Mouse (Mus musculus): ENCODE measurements around the gene Nudt15. TPM values are rescaled to one million over a fixed set of nuclear protein-coding genes. Genes with fewer than 3 reads are reported as not detected.
A peak's percentile ranks its signal among the peaks of the same experiment; 100 is the strongest.

Nudt15 gene
- polyA plus RNA-seq, 1 experiment from 2014 or later: 4.5 TPM

DNA sequence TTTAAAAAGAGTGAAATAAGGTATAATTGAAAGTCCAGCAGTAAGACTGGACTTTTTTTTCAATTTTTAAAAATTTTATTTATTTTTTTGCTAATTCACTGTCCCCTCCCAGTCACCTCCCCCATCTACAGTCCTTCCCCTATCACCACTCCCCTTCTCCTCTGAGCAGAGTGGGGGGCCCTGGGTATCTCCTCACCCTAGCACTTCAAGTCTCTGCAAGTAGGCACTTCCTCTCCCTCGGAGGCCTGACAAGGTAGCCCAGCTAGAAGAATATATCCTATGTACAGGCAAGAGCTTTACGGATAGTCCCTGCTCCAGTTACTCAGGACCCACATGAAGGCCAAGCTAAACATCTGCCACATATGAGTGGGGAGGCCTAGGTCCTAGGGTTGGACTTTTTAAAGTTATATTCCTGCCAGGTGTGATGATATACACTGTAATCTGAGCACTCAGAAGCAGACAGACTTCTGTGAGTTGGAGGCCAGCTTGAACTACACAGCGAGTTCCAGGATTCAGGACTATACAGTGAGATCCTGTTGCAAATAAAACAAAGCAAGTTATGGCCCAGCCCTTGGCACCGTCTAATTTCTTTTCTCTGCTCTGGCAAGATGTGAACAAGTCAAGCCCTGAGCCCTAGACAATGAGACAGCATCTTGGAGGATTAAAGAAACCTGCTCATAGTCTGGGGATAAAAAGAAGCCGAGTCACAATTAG lies 64.4 kb downstream of the Nudt15 start:
- no peak overlapping the region for H3K4me2 ChIP-seq
- WGBS: 70% methylated on average over 5 of the region's 5 CpGs
- ATAC-seq (ENCODE audit: extremely low read depth, insufficient number of reproducible peaks, low FRiP score, low TSS enrichment): no peak
- H3K4me1 ChIP-seq: peaks cover 19% of the 10 kb centered on the region; the same call in 1 of the 2 replicates
- H3K9ac ChIP-seq: no peak overlapping the region
- no peaks in the 10 kb centered on the region for H3K9me3 ChIP-seq
- H3K27me3 ChIP-seq (replicated peaks): no peaks in the 10 kb centered on the region
- no peaks in the 10 kb centered on the region for H3K36me3 ChIP-seq
- H3K4me3 ChIP-seq: no peak overlapping the region
- H3K27ac ChIP-seq (replicated peaks): no peak overlapping the region

DNA sequence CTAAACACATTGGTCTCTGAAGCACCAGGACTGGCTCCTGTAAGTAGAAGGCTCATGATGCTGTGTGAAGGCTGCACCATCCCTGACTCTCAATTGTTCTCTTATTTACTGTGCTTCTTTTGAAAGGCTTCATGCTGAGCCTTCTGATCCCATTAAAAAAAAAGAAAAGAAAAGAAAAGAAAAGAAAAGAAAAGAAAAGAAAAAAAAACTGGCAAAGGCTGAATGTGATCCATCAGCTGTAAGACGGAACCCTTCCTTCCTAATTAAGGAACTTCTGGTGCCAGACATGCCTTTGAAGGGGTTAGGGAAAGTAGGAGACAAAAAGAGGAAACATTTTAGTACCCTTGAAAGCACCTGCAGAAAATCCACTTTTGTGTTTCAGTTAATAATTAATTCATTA lies 68.3 kb downstream of the Nudt15 start:
- Histone ChIP-seq H3K27me3 (replicated peaks) (no peaks in the 10 kb centered on the region), H3K4me2 (no peak overlapping the region), H3K4me1 (peaks cover 24% of the 10 kb centered on the region), H3K27ac (replicated peaks) (no peak overlapping the region), H3K9me3 (no peaks in the 10 kb centered on the region), H3K9ac (no peak overlapping the region), H3K36me3 (no peaks in the 10 kb centered on the region), H3K4me3 (no peak overlapping the region)
- no peak for ATAC-seq (ENCODE audit: extremely low read depth, insufficient number of reproducible peaks, low FRiP score, low TSS enrichment)
- WGBS: 65% methylated on average over 1 of the region's 1 CpGs

DNA sequence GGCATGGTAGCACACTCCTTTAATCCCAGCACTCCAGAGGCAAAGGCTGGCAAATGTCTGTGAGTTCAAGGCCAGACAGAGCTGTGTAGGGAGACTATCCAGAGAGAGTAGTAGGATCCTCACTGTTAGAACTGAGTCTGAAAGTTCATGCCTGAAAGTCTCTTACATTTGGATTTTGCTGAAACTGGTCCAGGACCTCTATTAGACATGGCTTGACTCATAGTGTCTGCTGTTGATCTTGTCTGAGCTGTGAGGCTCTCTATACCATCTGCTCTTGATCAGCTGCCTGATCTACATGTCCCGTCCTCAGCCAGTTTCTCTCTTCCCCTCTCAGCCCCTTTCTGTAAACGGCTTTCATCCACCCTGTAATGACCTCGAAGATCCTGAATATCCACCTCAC lies 69.7 kb downstream of the Nudt15 start:
- ATAC-seq (ENCODE audit: extremely low read depth, insufficient number of reproducible peaks, low FRiP score, low TSS enrichment): no peak
- H3K36me3 ChIP-seq: no peaks in the 10 kb centered on the region
- 70% methylated on average over 3 of the region's 3 CpGs for WGBS

DNA sequence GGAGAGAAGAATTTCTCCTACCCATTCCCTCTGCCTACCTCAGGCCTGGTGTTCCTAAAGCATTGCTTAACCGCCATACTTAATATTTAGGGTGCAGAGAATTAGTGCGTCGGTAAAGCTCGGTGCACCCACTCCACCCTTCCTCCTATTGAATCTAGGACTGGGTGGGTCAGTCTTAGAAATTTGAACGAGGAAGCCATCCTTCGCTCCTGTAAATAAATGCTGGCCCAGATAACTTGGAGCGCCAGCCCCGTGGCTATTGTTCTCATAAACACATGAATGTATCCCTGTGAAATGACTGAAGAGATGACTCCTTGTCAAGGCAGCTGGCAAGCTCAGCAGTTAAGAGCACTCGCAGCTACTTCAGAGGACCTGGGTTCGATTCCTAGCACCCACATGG lies 71.0 kb downstream of the Nudt15 start:
- no peaks in the 10 kb centered on the region for H3K36me3 ChIP-seq
- H3K27me3 ChIP-seq (replicated peaks): no peaks in the 10 kb centered on the region
- no peak for ATAC-seq (ENCODE audit: extremely low read depth, insufficient number of reproducible peaks, low FRiP score, low TSS enrichment)
- no peaks in the 10 kb centered on the region for H3K9me3 ChIP-seq
- WGBS: 86% methylated on average over 10 of the region's 10 CpGs
- H3K4me2 ChIP-seq: no peak overlapping the region
- H3K4me3 ChIP-seq: no peak overlapping the region
- peaks cover 37% of the 10 kb centered on the region for H3K4me1 ChIP-seq
- H3K27ac ChIP-seq (replicated peaks): no peak overlapping the region
- H3K9ac ChIP-seq: no peak overlapping the region

More for the DNA sequence above, 69.7 kb downstream of the Nudt15 start:
- H3K27me3 ChIP-seq (replicated peaks): no peaks in the 10 kb centered on the region
- H3K9ac ChIP-seq: no peak overlapping the region
- no peak overlapping the region for H3K27ac ChIP-seq (replicated peaks)
- no peak overlapping the region for H3K4me2 ChIP-seq
- peaks cover 37% of the 10 kb centered on the region for H3K4me1 ChIP-seq
- H3K9me3 ChIP-seq: no peaks in the 10 kb centered on the region
- H3K4me3 ChIP-seq: no peak overlapping the region

- Histone ChIP-seq H3K4me3 (no peak overlapping the region), H3K27ac (replicated peaks) (no peak overlapping the region), H3K36me3 (no peaks in the 10 kb centered on the region), H3K9me3 (no peaks in the 10 kb centered on the region), H3K4me1 (peaks cover 34% of the 10 kb centered on the region), H3K4me2 (no peak overlapping the region), H3K27me3 (replicated peaks) (no peaks in the 10 kb centered on the region), H3K9ac (no peak overlapping the region)
- 72% methylated on average over 8 of the region's 8 CpGs for WGBS
- ATAC-seq (ENCODE audit: extremely low read depth, insufficient number of reproducible peaks, low FRiP score, low TSS enrichment): no peak
Observed at GRCm38 (mm10) chr14:73476361-73476934, 71.6 kb downstream of the Nudt15 start.

DNA sequence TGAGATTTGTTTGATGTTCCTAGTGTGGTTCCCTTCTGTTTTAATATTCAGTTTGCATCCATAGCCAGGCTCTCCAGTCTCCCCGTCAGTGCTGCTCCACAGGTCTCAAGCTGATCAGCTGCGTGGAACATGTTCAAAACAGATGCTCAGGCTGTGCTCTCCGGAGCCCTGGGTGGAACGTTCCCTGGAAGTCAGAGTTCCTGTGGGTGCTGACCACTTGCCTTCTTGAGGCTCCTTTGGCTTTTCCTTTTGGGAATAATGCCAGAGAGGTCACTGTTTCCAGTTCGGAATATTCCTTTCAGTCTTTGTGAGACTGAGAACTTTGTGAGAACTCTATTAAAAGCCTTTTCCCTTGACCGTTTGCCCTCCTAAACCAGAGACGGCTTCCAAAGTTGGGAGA lies 72.5 kb downstream of the Nudt15 start:
- Histone ChIP-seq H3K4me2 (no peak overlapping the region), H3K36me3 (no peaks in the 10 kb centered on the region), H3K27ac (replicated peaks) (peak overlapping the region; percentile 48; the same call in 1 of the 2 replicates), H3K9ac (no peak overlapping the region), H3K4me3 (no peak overlapping the region), H3K4me1 (peaks cover 31% of the 10 kb centered on the region), H3K9me3 (no peaks in the 10 kb centered on the region), H3K27me3 (replicated peaks) (no peaks in the 10 kb centered on the region)
- WGBS: 63% methylated on average over 7 of the region's 7 CpGs
- ATAC-seq (ENCODE audit: extremely low read depth, insufficient number of reproducible peaks, low FRiP score, low TSS enrichment): no peak

GRCm38 (mm10) chr14:73474636-73475093 lies 73.4 kb downstream of the Nudt15 start:
- Histone ChIP-seq H3K4me2 (peak overlapping the region; percentile 44), H3K36me3 (no peaks in the 10 kb centered on the region), H3K9ac (no peak overlapping the region), H3K27me3 (replicated peaks) (no peaks in the 10 kb centered on the region), H3K4me3 (no peak overlapping the region), H3K4me1 (peaks cover 27% of the 10 kb centered on the region), H3K9me3 (no peaks in the 10 kb centered on the region), H3K27ac (replicated peaks) (peak overlapping the region; percentile 68)
- WGBS: 13% methylated on average over 7 of the region's 7 CpGs
- no peak for ATAC-seq (ENCODE audit: extremely low read depth, insufficient number of reproducible peaks, low FRiP score, low TSS enrichment)

- Histone ChIP-seq H3K27ac (replicated peaks) (peak overlapping the region; percentile 68), H3K4me1 (peaks cover 19% of the 10 kb centered on the region), H3K9me3 (no peaks in the 10 kb centered on the region), H3K4me3 (no peak overlapping the region), H3K4me2 (peak overlapping the region; percentile 44; the same call in 1 of the 2 replicates), H3K27me3 (replicated peaks) (no peaks in the 10 kb centered on the region), H3K9ac (no peak overlapping the region), H3K36me3 (no peaks in the 10 kb centered on the region)
- ATAC-seq (ENCODE audit: extremely low read depth, insufficient number of reproducible peaks, low FRiP score, low TSS enrichment): no peak; the same call in 1 of the 2 replicates
- 30% methylated on average over 3 of the region's 3 CpGs for WGBS
Observed at GRCm38 (mm10) chr14:73473670-73474460, 74.2 kb downstream of the Nudt15 start.

DNA sequence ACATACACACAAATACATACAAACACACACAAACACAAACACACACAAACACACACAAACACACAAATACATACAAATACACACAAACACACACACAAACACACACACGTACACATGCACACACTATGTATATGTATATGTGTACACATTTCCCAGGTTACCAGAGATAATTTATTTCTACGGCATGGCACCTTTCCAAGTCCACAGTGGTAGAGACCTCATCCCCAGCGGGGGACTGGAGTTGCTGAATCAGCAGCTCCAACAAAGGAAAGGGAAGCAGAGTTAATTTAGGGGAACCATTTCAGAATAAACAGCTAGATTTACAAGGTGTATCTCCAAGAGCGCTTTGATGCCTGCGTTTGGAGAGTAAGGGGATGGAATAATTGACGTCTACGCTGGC lies 75.8 kb downstream of the Nudt15 start:
- Histone ChIP-seq H3K9ac (no peak overlapping the region), H3K27me3 (replicated peaks) (no peaks in the 10 kb centered on the region), H3K9me3 (no peaks in the 10 kb centered on the region), H3K36me3 (no peaks in the 10 kb centered on the region), H3K4me1 (peaks cover 18% of the 10 kb centered on the region), H3K27ac (replicated peaks) (no peak overlapping the region), H3K4me3 (no peak overlapping the region), H3K4me2 (no peak overlapping the region)
- 68% methylated on average over 7 of the region's 7 CpGs for WGBS
- no peak for ATAC-seq (ENCODE audit: extremely low read depth, insufficient number of reproducible peaks, low FRiP score, low TSS enrichment)

GRCm38 (mm10) chr14:73470593-73470992 lies 77.4 kb downstream of the Nudt15 start:
- H3K27ac ChIP-seq (replicated peaks): no peak overlapping the region
- no peaks in the 10 kb centered on the region for H3K36me3 ChIP-seq
- no peaks in the 10 kb centered on the region for H3K9me3 ChIP-seq
- no peak overlapping the region for H3K4me2 ChIP-seq
- peaks cover 18% of the 10 kb centered on the region for H3K4me1 ChIP-seq
- H3K27me3 ChIP-seq (replicated peaks): no peaks in the 10 kb centered on the region
- 68% methylated on average over 8 of the region's 8 CpGs for WGBS
- no peak overlapping the region for H3K4me3 ChIP-seq
- ATAC-seq (ENCODE audit: extremely low read depth, insufficient number of reproducible peaks, low FRiP score, low TSS enrichment): no peak
- no peak overlapping the region for H3K9ac ChIP-seq

- Histone ChIP-seq H3K4me3 (no peak overlapping the region), H3K27ac (replicated peaks) (no peak overlapping the region), H3K4me1 (peaks cover 10% of the 10 kb centered on the region), H3K4me2 (no peak overlapping the region), H3K9me3 (no peaks in the 10 kb centered on the region), H3K9ac (no peak overlapping the region), H3K27me3 (replicated peaks) (no peaks in the 10 kb centered on the region), H3K36me3 (no peaks in the 10 kb centered on the region)
- WGBS: 74% methylated on average over 7 of the region's 7 CpGs
- no peak for ATAC-seq (ENCODE audit: extremely low read depth, insufficient number of reproducible peaks, low FRiP score, low TSS enrichment)
Observed at GRCm38 (mm10) chr14:73469506-73469905, 78.5 kb downstream of the Nudt15 start.
